In the genomic region with DNA sequence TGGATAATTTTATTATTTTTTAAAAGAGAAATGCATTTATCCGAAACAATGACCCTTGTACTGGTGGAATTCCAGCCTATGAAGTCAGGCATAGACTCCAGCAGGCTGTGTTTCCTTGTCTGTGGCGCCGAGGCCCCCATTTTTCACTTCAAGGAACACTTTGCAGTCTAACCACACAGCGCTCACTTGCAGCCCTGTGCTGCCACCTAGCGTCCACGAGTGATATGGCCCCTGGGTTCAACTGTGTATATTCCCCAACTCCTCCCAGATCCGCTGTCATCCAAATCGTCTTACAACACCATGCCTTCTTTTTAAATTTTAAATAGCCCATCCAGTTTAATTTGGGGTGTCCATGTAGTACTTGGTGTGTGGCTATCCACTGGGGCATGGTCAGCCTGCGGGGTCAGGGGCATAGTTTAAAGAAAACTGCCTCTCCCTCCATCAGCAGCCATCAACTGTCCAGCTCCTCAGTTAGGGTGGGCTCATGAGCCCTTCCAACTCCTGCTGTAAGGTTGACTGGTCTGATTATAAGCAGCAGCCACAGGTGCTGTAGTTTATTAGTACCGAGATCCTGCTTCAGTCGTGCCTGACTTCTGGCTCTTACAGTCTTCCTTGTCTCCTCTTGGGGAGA, we compare ENCODE assay signal across 1 mouse cellular context.
A peak's percentile ranks its signal among the peaks of the same experiment; 100 is the strongest.
TF ChIP-seq lines count a peak whose summit lies in the region.

No protein-coding gene starts in this region.

TF ChIP-seq in MEL, 35 proteins besides CTCF, POLR2A, EP300 and RAD21 (continued from another document):
- TF ChIP-seq MAX (IDR thresholded peaks at IDR 0.05; ENCODE audit: low read length) (no peak), TCF12 (IDR thresholded peaks at IDR 0.05; ENCODE audit: low read depth, low read length) (0 out of 2 replicates have a peak, but pooled peaks have one; percentile 20), SIN3A (IDR thresholded peaks at IDR 0.05; ENCODE audit: low read length) (peak; percentile 72; the same call in 1 of the 2 replicates)
